Mouse (Mus musculus) ES-Bruce4 (cell line): ENCODE data around the gene Prnp.

Source experiments
- CTCF ChIP-seq: IDR thresholded peaks from one replicate; pipeline ENCODE4 v1.8.1; 2011; ENCODE audit warnings: low read depth, low read length
- EP300 ChIP-seq: IDR thresholded peaks from 2 replicates; pipeline ENCODE4 v1.6.1; 2011; ENCODE audit warnings: low read depth, low read length; ENCODE audit not compliant: insufficient read depth

- TF ChIP-seq CTCF = no peak
- TF ChIP-seq EP300 = no peak
Observed at GRCm38 (mm10) chr2:131954835-131955234, 45.1 kb downstream of the Prnp start.
